Mouse (Mus musculus) thymus, adult 2 months (tissue): ENCODE data around the gene AC161166.1. TPM values are rescaled to one million over a fixed set of nuclear protein-coding genes. Genes with fewer than 3 reads are reported as not detected.

ENCODE experiments used
- DNase-seq: peaks from one replicate; pipeline ENCODE4 v3.0.0; 2021
- H3K27ac ChIP-seq: fragments of 200-500 bp; 2 replicates; pipeline ENCODE4 v1.5.1; 2012; ENCODE audit warnings: low read length, control low read depth; ENCODE audit not compliant: control insufficient read depth, insufficient read depth
- H3K27me3 ChIP-seq: fragments of 200-500 bp; 2 replicates; pipeline ENCODE4 v1.6.1; 2012; ENCODE audit warnings: mild to moderate bottlenecking, low read length, moderate library complexity, mixed read lengths; ENCODE audit not compliant: control insufficient read depth, insufficient read depth
- H3K36me3 ChIP-seq: fragments of 200-500 bp; 2 replicates; pipeline ENCODE4 v1.6.1; 2012; ENCODE audit warnings: mild to moderate bottlenecking, low read length, moderate library complexity; ENCODE audit not compliant: control insufficient read depth, insufficient read depth
- H3K4me1 ChIP-seq: fragments of 200-500 bp; replicated peaks from 2 replicates; pipeline ENCODE4 v1.6.1; 2012; ENCODE audit warnings: low read length; ENCODE audit not compliant: control insufficient read depth, insufficient read depth
- H3K4me3 ChIP-seq: fragments of 200-500 bp; 2 replicates; pipeline ENCODE4 v1.5.1; 2012; ENCODE audit warnings: mild to moderate bottlenecking, low read length, control low read depth, moderate library complexity; ENCODE audit not compliant: control insufficient read depth, insufficient read depth
- CTCF ChIP-seq: fragments of 200-500 bp; IDR thresholded peaks from 2 replicates; pipeline ENCODE4 v1.5.1; 2012; ENCODE audit warnings: mild to moderate bottlenecking, control low read depth, low read length, moderate library complexity, borderline replicate concordance; ENCODE audit not compliant: control insufficient read depth, poor library complexity, insufficient read depth; ENCODE audit errors: extremely low read depth
- POLR2A ChIP-seq: fragments of 200-500 bp; IDR thresholded peaks from 2 replicates; pipeline ENCODE4 v1.6.1; 2012; ENCODE audit warnings: mild to moderate bottlenecking, low read length, control low read depth, moderate library complexity; ENCODE audit not compliant: control insufficient read depth, poor library complexity, insufficient read depth; ENCODE audit errors: extremely low read depth
- WGBS: fragments of 180-500 bp; shearing (Covaris S2); methylation state at CpG from one replicate; pipeline ENCODE4 v1.1.7; 2018; 5-methylcytosine and 5-hydroxymethylcytosine counted together
- polyA plus RNA-seq: library from polyadenylated mRNA; depleted of rRNA; stranded (reverse); fragments of >200 nt; gene quantifications from 2 replicates; pipeline ENCODE4 v1.2.3, GENCODE M21; 2012; rRNA removed

AC161166.1 gene
- polyA plus RNA-seq, 1 experiment: 0.08 TPM

DNA sequence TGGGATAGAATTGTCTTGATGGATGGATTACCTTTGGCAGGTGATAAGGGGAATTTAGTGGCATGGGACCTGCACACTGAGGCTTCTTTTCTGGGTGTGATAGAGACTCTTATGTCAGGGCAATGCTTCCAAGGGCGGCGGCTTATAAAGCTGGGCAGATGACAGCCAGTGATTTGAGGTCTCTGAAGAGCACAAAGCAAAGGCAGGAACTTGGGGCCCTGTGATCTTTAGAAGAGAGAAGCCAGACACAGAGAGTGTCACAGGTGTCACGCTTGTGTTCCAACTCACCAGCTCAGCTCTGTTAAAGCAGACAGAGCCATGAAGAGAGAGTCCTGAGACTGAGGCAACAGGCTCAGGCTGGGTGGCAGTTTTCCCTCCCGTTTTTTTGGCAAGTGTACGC lies 44.4 kb downstream of the AC161166.1 start:
- no peak overlapping the region for H3K4me3 ChIP-seq
- peaks cover under 1% of the 10 kb centered on the region; the same call in 1 of the 2 replicates for H3K27me3 ChIP-seq
- H3K4me1 ChIP-seq: peaks cover 21% of the 10 kb centered on the region
- no peaks in the 10 kb centered on the region for H3K36me3 ChIP-seq
- WGBS: 27% methylated on average over 5 of the region's 5 CpGs
- peak; percentile 30 for DNase-seq
- no peak for TF ChIP-seq POLR2A
- TF ChIP-seq CTCF: no peak
- H3K27ac ChIP-seq: 0 out of 2 replicates have a peak overlapping the region, but pooled peaks have one; percentile 10

DNA sequence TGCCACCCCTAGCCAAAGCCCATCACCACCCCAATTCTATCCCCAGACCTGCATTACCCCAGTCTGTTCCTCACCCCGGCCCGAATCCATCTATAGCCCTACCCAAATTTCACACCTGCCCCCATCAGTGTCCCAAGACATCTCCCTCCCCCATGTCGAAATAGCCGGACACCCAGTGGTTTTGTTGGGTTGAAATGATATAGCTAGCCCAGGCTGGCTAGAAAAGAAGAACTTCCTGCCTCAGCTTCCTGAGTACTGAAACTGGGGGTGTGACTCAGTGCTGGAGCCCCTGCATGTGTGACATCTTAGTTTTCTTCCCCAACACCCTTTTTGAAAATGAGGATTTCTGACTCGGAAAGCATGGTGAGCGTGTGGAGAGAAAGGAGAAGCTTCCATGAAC lies 45.4 kb downstream of the AC161166.1 start:
- no peaks in the 10 kb centered on the region for H3K36me3 ChIP-seq
- DNase-seq: no peak
- 84% methylated on average over 6 of the region's 6 CpGs for WGBS
- peaks cover 5% of the 10 kb centered on the region; the same call in 1 of the 2 replicates for H3K27me3 ChIP-seq
- peaks cover 29% of the 10 kb centered on the region for H3K4me1 ChIP-seq
- TF ChIP-seq CTCF (no peak), POLR2A (no peak)
- H3K4me3 ChIP-seq: no peak overlapping the region
- no peak overlapping the region for H3K27ac ChIP-seq

DNA sequence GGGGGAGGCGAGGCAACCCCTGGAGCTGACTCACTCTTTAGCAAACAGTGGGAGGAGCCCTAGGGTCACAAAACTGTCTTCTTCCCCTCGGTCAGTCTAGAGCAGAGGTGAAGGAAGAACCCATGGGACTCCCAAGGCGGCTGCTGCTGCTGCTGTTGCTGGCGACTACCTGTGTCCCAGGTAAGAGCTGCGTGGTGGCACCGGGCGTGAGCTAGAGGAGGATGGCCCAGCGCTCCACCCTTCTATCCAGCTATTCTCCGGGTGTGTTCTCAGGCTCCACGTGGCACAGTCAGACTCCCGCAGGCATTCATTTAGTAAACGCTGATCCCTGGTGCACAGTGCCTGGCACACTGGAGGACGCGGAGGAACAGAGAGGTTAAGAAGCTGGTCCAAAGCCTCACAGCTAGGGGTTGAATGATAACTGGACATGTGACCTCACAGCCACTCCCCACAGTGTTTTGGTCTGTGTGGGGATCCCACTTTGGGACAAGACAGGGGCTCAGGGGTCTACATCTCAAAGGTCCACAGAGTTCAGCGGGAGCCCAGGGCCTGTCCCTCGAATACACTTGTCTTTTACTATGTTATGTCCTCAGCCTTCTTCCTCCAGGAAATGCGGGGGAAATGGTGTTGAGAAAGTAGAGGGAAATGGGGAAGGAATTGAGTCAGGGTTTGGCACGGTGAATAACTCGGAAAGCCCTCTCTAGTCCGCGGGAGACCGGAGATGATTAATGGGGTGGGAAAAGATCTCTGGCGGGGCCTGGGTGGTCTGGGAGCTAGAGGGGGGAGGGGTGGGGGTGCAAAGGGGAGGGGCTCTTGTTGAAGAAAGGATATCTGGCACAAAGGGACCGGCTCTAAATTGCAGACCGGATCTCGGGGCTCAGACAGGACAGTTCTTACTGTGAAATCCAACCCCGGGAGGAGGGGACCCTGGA lies 49.6 kb downstream of the AC161166.1 start, which contains the start of gene Plaur:
Gene Plaur (plus strand): TSS at position 97 of the 932 bp plus-strand sequence.
- Histone ChIP-seq H3K27ac (no peak within 1 kb of the TSS), H3K27me3 (peaks cover 5% of the 10 kb centered on the region; the same call in 1 of the 2 replicates), H3K36me3 (no peaks in the 10 kb centered on the region), H3K4me3 (peak within 1 kb of the TSS; percentile 11), H3K4me1 (peaks cover 48% of the 10 kb centered on the region)
- 4% methylated on average over 27 of the region's 27 CpGs for WGBS
- DNase-seq: no peak
- TF ChIP-seq POLR2A: no peak
- no peak for TF ChIP-seq CTCF

DNA sequence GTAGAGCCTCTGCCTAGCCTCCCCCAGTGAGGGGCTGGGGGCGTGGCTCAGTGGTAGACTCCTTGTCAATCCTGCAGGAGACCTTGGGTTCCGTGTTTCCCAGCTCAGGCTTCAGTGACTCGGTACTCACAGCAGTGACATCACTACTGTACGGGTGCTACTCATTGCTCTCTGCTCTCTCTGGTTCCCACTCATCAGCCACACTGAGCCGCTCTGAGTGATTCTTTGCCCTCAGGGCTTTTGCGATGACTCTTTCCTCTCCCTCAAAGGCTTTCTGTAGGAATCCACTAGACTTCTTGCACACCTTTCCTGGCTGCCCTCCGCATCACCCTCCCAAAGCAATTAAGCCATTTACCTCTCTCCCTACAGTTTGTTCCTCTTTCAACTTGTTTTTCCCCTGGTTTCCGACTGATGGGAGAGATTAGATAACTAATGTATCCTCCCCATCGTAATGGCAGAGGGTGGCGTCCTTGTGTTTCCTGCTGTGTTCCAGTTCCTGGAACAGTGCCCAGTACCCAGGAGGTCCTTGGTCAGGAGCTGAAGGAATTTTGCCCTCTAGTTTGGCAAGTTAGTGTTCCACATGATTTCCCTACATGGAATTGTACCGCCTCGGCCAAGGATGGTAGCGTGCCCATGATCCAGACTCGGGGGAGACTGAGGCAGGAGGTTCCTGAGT lies 50.7 kb downstream of the AC161166.1 start:
- no peak for TF ChIP-seq POLR2A
- no peak for TF ChIP-seq CTCF
- Histone ChIP-seq H3K4me1 (peaks cover 47% of the 10 kb centered on the region), H3K4me3 (no peak overlapping the region), H3K27ac (no peak overlapping the region), H3K36me3 (no peaks in the 10 kb centered on the region), H3K27me3 (peaks cover 5% of the 10 kb centered on the region; the same call in 1 of the 2 replicates)
- WGBS: 31% methylated on average over 14 of the region's 14 CpGs
- no peak for DNase-seq

Other genes starting within 250 kb of the AC161166.1 start
- 1.2 and 1.7 TPM in 2 replicates for gene Zfp93, start 242.0 kb downstream of the AC161166.1 start, polyA plus RNA-seq
- 16.1 and 22.6 TPM in 2 replicates for gene Zfp61, start 211.2 kb downstream of the AC161166.1 start, polyA plus RNA-seq
- 6.2 and 6.8 TPM in 2 replicates for gene Zfp94, start 195.8 kb downstream of the AC161166.1 start, polyA plus RNA-seq
- gene Tescl, start 178.5 kb downstream of the AC161166.1 start, polyA plus RNA-seq: 0.12 TPM in 1 of 2 replicates, not detected in the other
- gene Lypd5, start 163.3 kb downstream of the AC161166.1 start, polyA plus RNA-seq: 0.85 and 1.00 TPM in 2 replicates
- gene Kcnn4, start 142.2 kb downstream of the AC161166.1 start, polyA plus RNA-seq: 402 and 429 TPM in 2 replicates
- 166 and 168 TPM in 2 replicates for gene Smg9, start 112.8 kb downstream of the AC161166.1 start, polyA plus RNA-seq
- gene Irgc1, start 60.2 kb downstream of the AC161166.1 start, polyA plus RNA-seq: 0.97 and 3.0 TPM in 2 replicates
- gene Plaur, start 50.0 kb downstream of the AC161166.1 start, polyA plus RNA-seq: 7.0 and 9.5 TPM in 2 replicates
- gene Cadm4, start 30.4 kb downstream of the AC161166.1 start, polyA plus RNA-seq: 6.4 and 7.1 TPM in 2 replicates
- 14.4 and 18.7 TPM in 2 replicates for gene Zfp428, start 5.4 kb downstream of the AC161166.1 start, polyA plus RNA-seq
- gene Irgq, start 18.2 kb upstream of the AC161166.1 start, polyA plus RNA-seq: 34.7 and 36.6 TPM in 2 replicates
- 3.6 and 5.4 TPM in 2 replicates for gene Pinlyp, start 33.7 kb upstream of the AC161166.1 start, polyA plus RNA-seq
- 115 and 116 TPM in 2 replicates for gene Xrcc1, start 33.8 kb upstream of the AC161166.1 start, polyA plus RNA-seq
- gene Ethe1, start 75.1 kb upstream of the AC161166.1 start, polyA plus RNA-seq: 43.3 and 45.9 TPM in 2 replicates
- gene Zfp575, start 75.2 kb upstream of the AC161166.1 start, polyA plus RNA-seq: 0.24 and 0.98 TPM in 2 replicates
- gene Phldb3, start 98.3 kb upstream of the AC161166.1 start, polyA plus RNA-seq: 10.7 and 11.5 TPM in 2 replicates
- 4.2 and 4.7 TPM in 2 replicates for gene Lypd3, start 124.1 kb upstream of the AC161166.1 start, polyA plus RNA-seq
- gene Tex101, start 164.2 kb upstream of the AC161166.1 start, polyA plus RNA-seq: 0.38 TPM in 1 of 2 replicates, not detected in the other
- gene BC049730, start 196.8 kb upstream of the AC161166.1 start, polyA plus RNA-seq: not detected in 2 replicates
- gene Gm4763, start 214.5 kb upstream of the AC161166.1 start, polyA plus RNA-seq: not detected in 2 replicates
- gene Cd177, start 247.9 kb upstream of the AC161166.1 start, polyA plus RNA-seq: 2.9 and 3.0 TPM in 2 replicates